Mouse (Mus musculus) splenic B cell, adult 2 months (primary cell): Measurements from ENCODE around the gene Vmn2r98.
"Not testable (repeated sequence)": the region's sequence is repeated elsewhere in the genome, so short reads cannot be mapped to it uniquely, and the experiment has no call there.

ENCODE experiments used
- DNase-seq: peaks from one replicate; pipeline ENCODE4 v3.0.0-alpha.2; 2011; ENCODE audit warnings: low read depth, low spot score
- H3K27me3 ChIP-seq: 2 replicates; pipeline ENCODE4 v1.6.1; 2012; ENCODE audit warnings: mild to moderate bottlenecking, low read length, moderate library complexity, mixed read lengths; ENCODE audit not compliant: control insufficient read depth, poor library complexity, insufficient read depth, severe bottlenecking
- H3K36me3 ChIP-seq: 2 replicates; pipeline ENCODE4 v1.6.1; 2012; ENCODE audit warnings: mild to moderate bottlenecking, low read length, moderate library complexity, mixed read lengths; ENCODE audit not compliant: control insufficient read depth, poor library complexity, insufficient read depth, severe bottlenecking

Gene Vmn2r98

DNA sequence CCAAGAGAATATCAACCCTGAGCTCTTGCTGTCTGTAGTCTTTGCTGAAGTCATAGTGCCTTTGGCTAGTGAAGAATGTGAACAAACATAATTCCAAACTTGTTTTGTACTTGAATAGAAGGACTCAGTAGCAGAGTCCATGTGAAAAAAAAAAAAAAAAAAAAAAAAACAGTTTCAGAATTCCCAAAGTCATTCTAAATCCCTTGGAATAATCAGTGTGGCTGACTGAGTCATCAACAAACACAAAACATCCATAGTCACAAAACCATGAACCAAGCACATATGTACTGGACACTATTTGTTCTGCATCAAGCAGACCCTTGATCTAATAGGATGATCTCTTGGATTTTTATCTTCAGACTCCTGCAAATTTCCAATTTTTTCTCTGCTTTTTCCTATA, at the start of gene Vmn2r98:
Vmn2r98 (plus strand) TSS at position 301 of the 400 bp plus-strand sequence.
- not testable (repeated sequence) for H3K27me3 ChIP-seq, DNase-seq, H3K36me3 ChIP-seq

DNA sequence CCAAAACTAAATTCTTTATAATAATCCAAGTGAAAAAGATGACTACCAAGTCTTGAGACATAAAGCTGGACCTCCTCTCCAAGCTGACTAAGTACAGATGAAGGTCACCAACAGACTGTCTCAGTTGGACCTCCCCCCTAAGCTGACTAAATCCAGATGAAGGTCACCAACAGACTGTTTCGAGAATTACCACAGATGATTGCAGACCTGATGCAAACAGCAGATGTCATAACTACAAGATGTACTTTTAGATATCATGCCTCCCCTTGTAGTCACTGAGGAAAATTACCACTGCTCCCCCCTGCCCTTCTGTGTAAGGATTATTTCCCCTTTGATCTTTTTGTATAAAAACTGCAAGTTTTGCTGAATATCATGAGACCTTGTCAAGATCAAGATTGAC, 21.8 kb upstream of the Vmn2r98 start:
- not testable (repeated sequence) for H3K36me3 ChIP-seq, H3K27me3 ChIP-seq, DNase-seq

DNA sequence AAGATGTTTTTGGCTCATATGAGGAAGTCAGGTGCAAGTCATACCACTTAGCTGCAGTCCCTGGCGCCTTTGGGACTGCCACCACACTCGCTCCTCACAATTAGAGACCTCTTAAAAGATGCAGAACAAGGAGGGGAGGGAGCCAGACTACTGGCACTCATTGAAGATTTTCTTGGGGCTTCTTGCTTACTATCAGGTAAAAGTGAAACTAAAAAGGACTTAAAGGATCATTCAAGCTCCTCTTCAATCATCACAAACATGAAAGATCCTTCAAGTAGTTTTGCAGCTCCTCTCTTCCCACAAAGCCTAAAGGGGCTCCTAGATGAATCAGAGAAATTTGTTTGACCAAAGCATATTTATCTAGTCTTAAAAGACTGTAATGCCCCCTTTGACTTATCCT, 21.3 kb upstream of the Vmn2r98 start:
- H3K27me3 ChIP-seq = no peaks in the 10 kb centered on the region
- no peak for DNase-seq
- H3K36me3 ChIP-seq = no peaks in the 10 kb centered on the region

DNA sequence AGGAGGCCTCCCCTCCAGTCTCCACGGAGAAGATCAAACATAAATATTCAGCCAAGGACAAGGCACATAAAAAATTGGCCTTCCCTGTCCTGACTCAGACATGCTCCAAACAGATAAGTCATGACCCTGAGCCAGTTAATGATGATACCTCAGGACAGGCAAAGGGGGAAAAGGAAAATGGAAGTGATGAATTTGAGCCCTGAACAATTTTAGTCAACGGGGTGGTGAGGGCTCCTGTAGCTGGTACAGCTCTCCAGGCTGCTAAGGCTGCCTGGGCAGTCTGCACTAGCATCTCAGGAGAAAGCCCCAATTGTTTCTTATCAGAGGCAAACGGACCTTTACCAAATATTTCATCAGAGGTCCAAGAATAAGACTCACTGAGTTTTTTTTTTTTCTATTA, 20.5 kb upstream of the Vmn2r98 start:
- Histone ChIP-seq H3K36me3 (no peaks in the 10 kb centered on the region), H3K27me3 (no peaks in the 10 kb centered on the region)
- no peak for DNase-seq
